Mouse (Mus musculus) lung, postnatal 0 days (tissue): ENCODE results near the gene Efnb3. TPM values are rescaled to one million over a fixed set of nuclear protein-coding genes. Genes with fewer than 3 reads are reported as not detected.

Experiments
- ATAC-seq: fragments of 200-750 bp; cut with Nextera tagmentation; 2 replicates; pipeline ENCODE4 v1.8.0; 2017; ENCODE audit warnings: moderate library complexity
- DNase-seq: peaks from one replicate; pipeline ENCODE4 v3.0.0-alpha.2; 2016; ENCODE audit warnings: low spot score
- H3K27ac ChIP-seq: fragments of 300-500 bp; sonication (generic); 2 replicates; pipeline ENCODE4 v1.5.1; 2014; ENCODE audit warnings: antibody characterized with exemption, mild to moderate bottlenecking, low read length, mixed read lengths
- H3K27me3 ChIP-seq: fragments of 300-500 bp; sonication (generic); replicated peaks from 2 replicates; pipeline ENCODE4 v1.6.1; 2014; ENCODE audit warnings: low read length, mixed read lengths; ENCODE audit not compliant: insufficient read depth
- H3K36me3 ChIP-seq: fragments of 300-500 bp; sonication (generic); 2 replicates; pipeline ENCODE4 v1.6.1; 2014; ENCODE audit warnings: low read length, mixed read lengths; ENCODE audit not compliant: insufficient read depth
- H3K4me1 ChIP-seq: fragments of 300-500 bp; sonication (generic); 2 replicates; pipeline ENCODE4 v1.6.1; 2014; ENCODE audit warnings: antibody characterized with exemption, low read depth, low read length, mixed read lengths; ENCODE audit not compliant: insufficient read depth
- H3K4me2 ChIP-seq: fragments of 300-500 bp; sonication (generic); replicated peaks from 2 replicates; pipeline ENCODE4 v1.6.1; 2014; ENCODE audit warnings: low read depth, mild to moderate bottlenecking, low read length, moderate library complexity, mixed read lengths
- H3K4me3 ChIP-seq: fragments of 300-500 bp; sonication (generic); 2 replicates; pipeline ENCODE4 v1.5.1; 2014; ENCODE audit warnings: low read depth, low read length
- H3K9ac ChIP-seq: fragments of 300-500 bp; sonication (generic); replicated peaks from 2 replicates; pipeline ENCODE4 v1.6.1; 2014; ENCODE audit warnings: low read depth, mild to moderate bottlenecking
- H3K9me3 ChIP-seq: fragments of 300-500 bp; sonication (generic); 2 replicates; pipeline ENCODE4 v1.6.1; 2016; ENCODE audit warnings: low read length, mixed read lengths
- CTCF ChIP-seq: IDR thresholded peaks from 2 replicates; pipeline ENCODE4 v1.5.1; 2016; ENCODE audit warnings: antibody characterized with exemption, mild to moderate bottlenecking
- EP300 ChIP-seq: IDR thresholded peaks from 2 replicates; pipeline ENCODE4 v1.6.1; 2016; ENCODE audit warnings: antibody characterized with exemption, mild to moderate bottlenecking, control low read depth
- WGBS: fragments of 180-500 bp; shearing (Covaris S2); extraction: QIAGEN DNeasy Blood & Tissue Kit; methylation state at CpG from one replicate; pipeline ENCODE4 v1.1.7; 2014; 5-methylcytosine and 5-hydroxymethylcytosine counted together
- polyA plus RNA-seq: library from polyadenylated mRNA; unstranded; fragments of >200 nt; fragmentation: Nextera tagmentation; extraction: Ambion mirVana; gene quantifications from 2 replicates; pipeline ENCODE4 v1.2.1, GENCODE M21; 2015

Efnb3 gene
- polyA plus RNA-seq, 1 experiment from 2014 or later, result 0.80 TPM

- Histone ChIP-seq H3K4me1 (no peaks in the 10 kb centered on the region), H3K4me2 (no peak overlapping the region), H3K27me3 (no peaks in the 10 kb centered on the region), H3K36me3 (peaks cover 7% of the 10 kb centered on the region; the same call in 1 of the 2 replicates), H3K9me3 (no peaks in the 10 kb centered on the region), H3K4me3 (no peak overlapping the region), H3K9ac (no peak overlapping the region), H3K27ac (no peak overlapping the region)
- 56% methylated on average over 8 of the region's 8 CpGs for WGBS
- ATAC-seq, result no peak
- peak; percentile 52 for DNase-seq
- TF ChIP-seq EP300 (no peak), CTCF (no peak)
These were observed 5.1 kb upstream of the Efnb3 start for GRCm38 (mm10) chr11:69565131-69565530.

- no peaks in the 10 kb centered on the region for H3K4me1 ChIP-seq
- no peaks in the 10 kb centered on the region for H3K9me3 ChIP-seq
- ATAC-seq (no peak), DNase-seq (no peak)
- no peak overlapping the region for H3K27ac ChIP-seq
- no peak overlapping the region for H3K4me3 ChIP-seq
- H3K4me2 ChIP-seq, result no peak overlapping the region
- WGBS, result 45% methylated on average over 3 of the region's 3 CpGs
- H3K9ac ChIP-seq, result no peak overlapping the region
- TF ChIP-seq CTCF, result no peak
- TF ChIP-seq EP300, result no peak
- H3K36me3 ChIP-seq, result 0 out of 2 replicates have a peak, but pooled peaks cover under 1% of the 10 kb centered on the region
- H3K27me3 ChIP-seq, result no peaks in the 10 kb centered on the region
These were observed 4.4 kb upstream of the Efnb3 start for GRCm38 (mm10) chr11:69564391-69564790.

GRCm38 (mm10) chr11:69563373-69563772, 3.4 kb upstream of the Efnb3 start:
- ATAC-seq (no peak), DNase-seq (no peak)
- Histone ChIP-seq H3K27ac (no peak overlapping the region), H3K9me3 (no peaks in the 10 kb centered on the region), H3K36me3 (no peaks in the 10 kb centered on the region), H3K9ac (no peak overlapping the region), H3K4me3 (no peak overlapping the region), H3K4me1 (no peaks in the 10 kb centered on the region), H3K4me2 (no peak overlapping the region), H3K27me3 (no peaks in the 10 kb centered on the region)
- 88% methylated on average over 13 of the region's 13 CpGs for WGBS
- no peak for TF ChIP-seq EP300
- no peak for TF ChIP-seq CTCF

GRCm38 (mm10) chr11:69560896-69561854, 1.2 kb upstream of the Efnb3 start:
- Histone ChIP-seq H3K27me3 (no peaks in the 10 kb centered on the region), H3K36me3 (no peaks in the 10 kb centered on the region), H3K4me3 (no peak overlapping the region), H3K9me3 (no peaks in the 10 kb centered on the region), H3K9ac (no peak overlapping the region), H3K4me2 (no peak overlapping the region), H3K27ac (no peak overlapping the region), H3K4me1 (no peaks in the 10 kb centered on the region)
- 61% methylated on average over 15 of the region's 16 CpGs for WGBS
- ATAC-seq (no peak), DNase-seq (no peak)
- TF ChIP-seq EP300, result no peak

- Histone ChIP-seq H3K27ac (no peak overlapping the region), H3K4me2 (peak overlapping the region; percentile 91; the same call in 1 of the 2 replicates), H3K4me1 (no peaks in the 10 kb centered on the region), H3K9me3 (no peaks in the 10 kb centered on the region), H3K36me3 (no peaks in the 10 kb centered on the region), H3K27me3 (no peaks in the 10 kb centered on the region), H3K4me3 (no peak overlapping the region), H3K9ac (no peak overlapping the region)
- TF ChIP-seq CTCF, result no peak
- TF ChIP-seq EP300, result no peak
- DNase-seq (no peak), ATAC-seq (no peak)
- WGBS, result 17% methylated on average over 5 of the region's 5 CpGs
These were observed 822 bp downstream of the Efnb3 start for GRCm38 (mm10) chr11:69559183-69559582.

- H3K4me2 ChIP-seq, result no peak overlapping the region
- DNase-seq (no peak), ATAC-seq (no peak)
- H3K36me3 ChIP-seq, result no peaks in the 10 kb centered on the region
- H3K9ac ChIP-seq, result no peak overlapping the region
- H3K27ac ChIP-seq, result no peak overlapping the region
- H3K9me3 ChIP-seq, result no peaks in the 10 kb centered on the region
- TF ChIP-seq CTCF (no peak), EP300 (no peak)
- no peaks in the 10 kb centered on the region for H3K27me3 ChIP-seq
- H3K4me1 ChIP-seq, result no peaks in the 10 kb centered on the region
- WGBS, result 17% methylated on average over 6 of the region's 6 CpGs
- no peak overlapping the region for H3K4me3 ChIP-seq
These were observed 1.2 kb downstream of the Efnb3 start for GRCm38 (mm10) chr11:69558756-69559155.
